Mouse (Mus musculus) bone marrow macrophage, adult 2 months (primary cell): ENCODE measurements around the gene Vwa2.

ENCODE experiments used
- CTCF ChIP-seq: IDR thresholded peaks from 2 replicates; pipeline ENCODE4 v1.5.1; 2012; ENCODE audit warnings: low read depth, mild to moderate bottlenecking, low read length, moderate library complexity
- POLR2A ChIP-seq: IDR thresholded peaks from 2 replicates; pipeline ENCODE4 v1.6.1; 2012; ENCODE audit warnings: mild to moderate bottlenecking, low read depth, low read length, borderline replicate concordance

DNA sequence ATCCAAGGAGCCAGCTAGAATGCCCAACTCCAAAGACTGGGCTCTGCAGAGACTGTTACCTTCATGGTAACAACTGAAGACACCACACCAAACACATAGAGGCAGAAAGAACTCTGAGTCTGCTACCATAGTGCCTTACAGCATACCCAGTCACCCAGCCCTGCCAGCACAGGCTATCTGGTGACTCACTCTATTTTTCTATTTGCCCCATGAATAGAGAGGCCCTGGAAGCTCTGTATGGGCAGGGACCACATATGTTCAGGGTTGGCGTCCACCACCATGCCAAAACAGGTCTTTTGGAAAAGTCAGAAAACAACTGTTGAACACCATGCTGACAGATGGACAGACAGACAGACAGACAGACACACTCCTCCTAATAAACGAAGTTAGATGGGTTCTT is 85.0 kb downstream of the Vwa2 start:
- TF ChIP-seq CTCF (no peak), POLR2A (no peak)
